Mouse (Mus musculus) limb, embryonic 13.5 days (tissue): ENCODE data around the gene Aoc3. TPM values are rescaled to one million over a fixed set of nuclear protein-coding genes. Genes with fewer than 3 reads are reported as not detected.
A peak's percentile ranks its signal among the peaks of the same experiment; 100 is the strongest.
"Not testable (repeated sequence)": the region's sequence is repeated elsewhere in the genome, so short reads cannot be mapped to it uniquely, and the experiment has no call there.

Experiments used
- ATAC-seq: fragments of 200-750 bp; cut with Nextera tagmentation; 2 replicates; pipeline ENCODE4 v1.8.0; 2017; ENCODE audit warnings: low read depth, moderate number of reproducible peaks, moderate TSS enrichment; ENCODE audit not compliant: low FRiP score
- H3K27ac ChIP-seq: fragments of 300-500 bp; sonication (generic); 2 replicates; pipeline ENCODE4 v1.5.1; 2015; ENCODE audit warnings: inconsistent platforms, mild to moderate bottlenecking, moderate library complexity
- H3K27me3 ChIP-seq: fragments of 300-500 bp; sonication (generic); 2 replicates; pipeline ENCODE4 v1.6.1; 2015; ENCODE audit warnings: mild to moderate bottlenecking, inconsistent platforms
- H3K36me3 ChIP-seq: fragments of 300-500 bp; sonication (generic); 2 replicates; pipeline ENCODE4 v1.6.1; 2015; ENCODE audit warnings: inconsistent platforms, mild to moderate bottlenecking, moderate library complexity
- H3K4me1 ChIP-seq: fragments of 300-500 bp; sonication (generic); 2 replicates; pipeline ENCODE4 v1.6.1; 2015; ENCODE audit warnings: inconsistent platforms
- H3K4me2 ChIP-seq: fragments of 300-500 bp; sonication (generic); replicated peaks from 2 replicates; pipeline ENCODE4 v1.6.1; 2015; ENCODE audit warnings: inconsistent platforms, mild to moderate bottlenecking, moderate library complexity
- H3K4me3 ChIP-seq: fragments of 300-500 bp; sonication (generic); 2 replicates; pipeline ENCODE4 v1.5.1; 2015; ENCODE audit warnings: moderate library complexity, mild to moderate bottlenecking, inconsistent platforms
- H3K9ac ChIP-seq: fragments of 300-500 bp; sonication (generic); 2 replicates; pipeline ENCODE4 v1.6.1; 2015; ENCODE audit warnings: mild to moderate bottlenecking, inconsistent platforms
- H3K9me3 ChIP-seq: fragments of 300-500 bp; sonication (generic); 2 replicates; pipeline ENCODE4 v1.6.1; 2016; ENCODE audit warnings: inconsistent platforms
- WGBS: fragments of 180-500 bp; shearing (Covaris S2); methylation state at CpG from one replicate; pipeline ENCODE4 v1.1.7; 2015; 5-methylcytosine and 5-hydroxymethylcytosine counted together
- polyA plus RNA-seq: library from polyadenylated mRNA; unstranded; fragments of >200 nt; fragmentation: Nextera tagmentation; extraction: Ambion mirVana; gene quantifications from 2 replicates; pipeline ENCODE4 v1.2.1, GENCODE M21; 2015

The Aoc3 gene
- polyA plus RNA-seq, 1 experiment from 2014 or later = 0.20 TPM

DNA sequence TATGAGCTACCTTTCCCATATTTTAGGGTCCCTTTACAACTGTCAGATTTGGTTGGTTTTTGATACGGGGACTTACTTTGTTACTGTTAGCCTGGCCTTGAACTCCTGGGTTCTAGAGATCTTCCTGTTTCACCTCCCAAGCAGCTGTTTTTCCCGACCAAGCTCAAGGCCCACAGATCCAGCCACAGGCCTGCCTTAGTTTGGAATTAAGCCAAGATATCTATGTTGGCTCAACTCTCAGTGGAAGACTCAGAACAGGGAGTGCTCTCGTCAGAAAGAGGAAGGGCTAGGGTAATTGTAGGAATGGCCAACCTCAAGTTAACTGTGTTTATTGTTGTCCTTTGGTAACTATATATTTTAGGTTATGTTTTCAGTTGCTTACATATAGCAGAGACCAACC, 18.3 kb upstream of the Aoc3 start:
- no peak overlapping the region for H3K27ac ChIP-seq
- no peak overlapping the region for H3K4me3 ChIP-seq
- 68% methylated on average over 3 of the region's 3 CpGs for WGBS
- H3K36me3 ChIP-seq = no peaks in the 10 kb centered on the region
- 0 out of 2 replicates have a peak, but pooled peaks cover 5% of the 10 kb centered on the region for H3K27me3 ChIP-seq
- no peak for ATAC-seq
- H3K9me3 ChIP-seq = no peaks in the 10 kb centered on the region
- H3K9ac ChIP-seq = no peak overlapping the region
- H3K4me2 ChIP-seq = no peak overlapping the region
- peaks cover 6% of the 10 kb centered on the region for H3K4me1 ChIP-seq

GRCm38 (mm10) chr11:101314567-101314966, 15.8 kb upstream of the Aoc3 start:
- no peak overlapping the region for H3K9ac ChIP-seq
- H3K9me3 ChIP-seq = no peaks in the 10 kb centered on the region
- no peak for ATAC-seq
- peaks cover 18% of the 10 kb centered on the region for H3K36me3 ChIP-seq
- no peak overlapping the region for H3K27ac ChIP-seq
- 0 out of 2 replicates have a peak, but pooled peaks cover 1% of the 10 kb centered on the region for H3K27me3 ChIP-seq
- H3K4me1 ChIP-seq = peaks cover 17% of the 10 kb centered on the region
- H3K4me3 ChIP-seq = no peak overlapping the region
- no peak overlapping the region for H3K4me2 ChIP-seq
- WGBS = 87% methylated on average over 1 of the region's 1 CpGs

GRCm38 (mm10) chr11:101315082-101315650, 15.2 kb upstream of the Aoc3 start:
- Histone ChIP-seq H3K4me3 (peak overlapping the region; percentile 98), H3K27ac (0 out of 2 replicates have a peak overlapping the region, but pooled peaks have one; percentile 39), H3K4me2 (peak overlapping the region; percentile 98), H3K4me1 (peaks cover 17% of the 10 kb centered on the region), H3K9me3 (no peaks in the 10 kb centered on the region), H3K9ac (peak overlapping the region; percentile 94), H3K27me3 (no peaks in the 10 kb centered on the region), H3K36me3 (peaks cover 24% of the 10 kb centered on the region)
- ATAC-seq = peak; percentile 5; the same call in 1 of the 2 replicates
- WGBS = 83% methylated on average over 8 of the region's 8 CpGs

GRCm38 (mm10) chr11:101315665-101316500, 14.5 kb upstream of the Aoc3 start, which contains the start of gene Psme3:
Psme3 (plus strand) TSS chr11:101316213.
- peaks cover 31% of the 10 kb centered on the region for H3K36me3 ChIP-seq
- WGBS = under 1% methylated on average over 61 of the region's 62 CpGs
- H3K9me3 ChIP-seq = no peaks in the 10 kb centered on the region
- peaks cover 17% of the 10 kb centered on the region for H3K4me1 ChIP-seq
- peak within 1 kb of the TSS; percentile 98 for H3K4me2 ChIP-seq
- H3K27ac ChIP-seq = peak within 1 kb of the TSS; percentile 63; the same call in 1 of the 2 replicates
- H3K9ac ChIP-seq = peak within 1 kb of the TSS; percentile 94
- H3K27me3 ChIP-seq = no peaks in the 10 kb centered on the region
- peak; percentile 92 for ATAC-seq
- H3K4me3 ChIP-seq = peak within 1 kb of the TSS; percentile 98

DNA sequence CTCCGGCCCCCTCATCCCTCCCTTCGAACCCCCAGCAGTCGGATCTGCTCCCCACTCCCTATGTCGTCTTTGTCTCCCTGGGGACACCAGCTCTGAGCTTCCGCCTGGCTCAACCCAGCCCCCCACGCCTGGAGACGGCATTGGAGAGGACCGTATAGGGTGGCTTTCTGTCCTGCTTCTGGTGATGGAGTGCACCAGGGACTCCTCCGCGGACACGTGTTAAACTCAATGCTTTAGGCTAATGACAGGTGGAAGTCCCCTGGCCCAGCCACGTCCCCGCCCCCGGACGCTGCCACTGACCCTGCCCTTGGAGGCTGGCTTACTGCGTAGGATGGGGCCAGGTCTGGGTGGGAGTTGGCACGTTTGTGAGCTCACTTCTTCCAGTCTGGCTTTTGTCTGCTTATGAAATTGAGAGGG, 13.9 kb upstream of the Aoc3 start:
- Histone ChIP-seq H3K4me2 (peak overlapping the region; percentile 98), H3K9me3 (no peaks in the 10 kb centered on the region), H3K36me3 (peaks cover 37% of the 10 kb centered on the region), H3K27me3 (no peaks in the 10 kb centered on the region), H3K4me3 (peak overlapping the region; percentile 98), H3K4me1 (peaks cover 17% of the 10 kb centered on the region), H3K9ac (peak overlapping the region; percentile 94), H3K27ac (peak overlapping the region; percentile 63; the same call in 1 of the 2 replicates)
- peak; percentile 41 for ATAC-seq
- WGBS = under 1% methylated on average over 17 of the region's 17 CpGs

DNA sequence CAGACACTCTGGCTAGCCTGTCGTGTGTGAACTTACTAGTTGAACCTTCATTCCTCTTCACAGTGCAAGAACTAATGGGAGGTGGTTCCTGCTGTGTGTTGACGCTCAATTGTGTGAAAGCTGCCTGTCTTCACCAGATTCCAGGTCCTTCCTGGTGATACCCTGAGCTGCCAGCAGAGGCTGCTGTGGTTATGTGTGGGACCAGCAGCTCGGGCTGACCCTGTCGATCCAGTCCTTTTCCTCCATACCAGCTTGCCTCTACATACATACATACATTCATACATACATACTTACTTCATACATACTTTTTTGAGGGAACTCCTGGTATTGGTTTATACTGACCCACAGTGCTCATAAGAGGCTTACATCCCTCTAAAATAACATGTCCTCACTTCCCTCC, 6.8 kb upstream of the Aoc3 start:
- Histone ChIP-seq H3K9me3 (no peaks in the 10 kb centered on the region), H3K4me1 (no peaks in the 10 kb centered on the region), H3K4me3 (no peak overlapping the region), H3K27ac (no peak overlapping the region), H3K27me3 (no peaks in the 10 kb centered on the region), H3K36me3 (peaks cover 77% of the 10 kb centered on the region), H3K4me2 (no peak overlapping the region), H3K9ac (no peak overlapping the region)
- WGBS = 16% methylated on average over 4 of the region's 4 CpGs
- ATAC-seq = peak; percentile 55; the same call in 1 of the 2 replicates

DNA sequence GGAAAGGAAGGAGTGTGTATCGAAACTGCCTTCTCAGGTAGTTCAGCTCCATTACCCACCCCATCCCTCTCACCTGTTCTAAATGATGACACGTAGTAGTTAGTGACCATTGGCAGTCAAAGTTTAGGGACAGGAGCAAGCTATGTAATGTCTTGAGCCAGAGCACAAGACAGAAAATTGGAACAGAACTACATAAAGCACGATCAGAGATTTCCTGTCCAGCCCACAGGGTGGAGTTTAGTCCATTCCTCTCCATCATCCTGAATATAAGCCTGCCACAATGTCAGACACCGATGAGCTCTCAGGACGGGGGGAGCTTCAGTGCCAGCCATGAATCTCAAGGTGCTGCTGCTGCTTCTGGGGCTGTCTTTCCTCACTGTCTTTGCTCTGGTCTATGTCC, 5.6 kb upstream of the Aoc3 start, which contains the start of gene Aoc2:
Gene Aoc2 (plus strand): TSS at position 301 of the 400 bp plus-strand sequence.
- Histone ChIP-seq H3K4me1 (no peaks in the 10 kb centered on the region), H3K9ac (no peak within 1 kb of the TSS), H3K27me3 (no peaks in the 10 kb centered on the region), H3K4me2 (no peak within 1 kb of the TSS), H3K9me3 (no peaks in the 10 kb centered on the region), H3K4me3 (no peak within 1 kb of the TSS), H3K27ac (no peak within 1 kb of the TSS), H3K36me3 (peaks cover 67% of the 10 kb centered on the region)
- WGBS = 88% methylated on average over 5 of the region's 5 CpGs
- ATAC-seq = no peak

DNA sequence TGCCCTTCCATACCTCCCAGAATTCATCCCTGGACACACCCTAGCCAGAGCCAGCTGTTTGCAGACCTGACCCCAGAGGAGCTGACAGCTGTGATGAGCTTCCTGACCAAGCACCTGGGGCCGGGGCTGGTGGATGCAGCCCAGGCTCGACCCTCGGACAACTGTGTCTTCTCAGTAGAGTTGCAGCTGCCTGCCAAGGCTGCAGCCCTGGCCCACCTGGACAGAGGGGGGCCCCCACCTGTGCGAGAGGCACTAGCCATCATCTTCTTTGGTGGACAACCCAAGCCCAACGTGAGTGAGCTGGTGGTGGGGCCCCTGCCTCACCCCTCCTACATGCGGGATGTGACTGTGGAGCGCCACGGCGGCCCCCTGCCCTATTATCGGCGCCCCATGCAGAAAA, 5.2 kb upstream of the Aoc3 start:
- H3K9ac ChIP-seq, H3K9me3 ChIP-seq, ATAC-seq, H3K4me3 ChIP-seq, H3K27me3 ChIP-seq, H3K4me1 ChIP-seq, H3K4me2 ChIP-seq, H3K27ac ChIP-seq: not testable (repeated sequence)
- 93% methylated on average over 11 of the region's 11 CpGs for WGBS
- peaks cover 62% of the 10 kb centered on the region for H3K36me3 ChIP-seq

GRCm38 (mm10) chr11:101326147-101326546, 4.3 kb upstream of the Aoc3 start:
- H3K4me1 ChIP-seq = no peaks in the 10 kb centered on the region
- H3K27ac ChIP-seq = no peak overlapping the region
- H3K4me2 ChIP-seq = no peak overlapping the region
- ATAC-seq = no peak
- H3K4me3 ChIP-seq = no peak overlapping the region
- H3K9ac ChIP-seq = peak overlapping the region; percentile 25; the same call in 1 of the 2 replicates
- H3K9me3 ChIP-seq = no peaks in the 10 kb centered on the region
- 85% methylated on average over 11 of the region's 11 CpGs for WGBS
- H3K27me3 ChIP-seq = no peaks in the 10 kb centered on the region
- H3K36me3 ChIP-seq = peaks cover 53% of the 10 kb centered on the region

- 53% methylated on average over 3 of the region's 3 CpGs for WGBS
- no peak for ATAC-seq
- no peaks in the 10 kb centered on the region for H3K9me3 ChIP-seq
- H3K4me3 ChIP-seq = no peak overlapping the region
- no peak overlapping the region for H3K27ac ChIP-seq
- H3K36me3 ChIP-seq = peaks cover 41% of the 10 kb centered on the region
- H3K9ac ChIP-seq = no peak overlapping the region
- no peaks in the 10 kb centered on the region for H3K27me3 ChIP-seq
- H3K4me2 ChIP-seq = no peak overlapping the region
- no peaks in the 10 kb centered on the region for H3K4me1 ChIP-seq
Measured at GRCm38 (mm10) chr11:101327311-101327710, 3.1 kb upstream of the Aoc3 start.

- no peak overlapping the region for H3K9ac ChIP-seq
- H3K4me2 ChIP-seq = no peak overlapping the region
- peaks cover 23% of the 10 kb centered on the region for H3K36me3 ChIP-seq
- H3K9me3 ChIP-seq = no peaks in the 10 kb centered on the region
- no peaks in the 10 kb centered on the region for H3K4me1 ChIP-seq
- H3K27ac ChIP-seq = no peak overlapping the region
- ATAC-seq = no peak
- WGBS = 84% methylated on average over 6 of the region's 6 CpGs
- no peak overlapping the region for H3K4me3 ChIP-seq
- H3K27me3 ChIP-seq = no peaks in the 10 kb centered on the region
Measured at GRCm38 (mm10) chr11:101328941-101329635, 1.3 kb upstream of the Aoc3 start.

DNA sequence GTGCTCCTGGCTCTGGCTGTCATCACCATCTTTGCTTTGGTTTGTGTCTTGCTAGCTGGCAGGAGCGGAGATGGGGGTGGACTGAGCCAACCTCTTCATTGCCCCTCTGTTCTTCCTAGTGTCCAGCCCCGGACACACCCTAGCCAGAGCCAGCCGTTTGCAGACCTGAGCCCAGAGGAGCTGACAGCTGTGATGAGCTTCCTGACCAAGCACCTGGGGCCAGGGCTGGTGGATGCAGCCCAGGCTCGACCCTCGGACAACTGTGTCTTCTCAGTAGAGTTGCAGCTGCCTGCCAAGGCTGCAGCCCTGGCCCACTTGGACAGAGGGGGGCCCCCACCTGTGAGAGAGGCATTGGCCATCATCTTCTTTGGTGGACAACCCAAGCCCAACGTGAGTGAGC, 556 bp downstream of the Aoc3 start:
- 79% methylated on average over 6 of the region's 6 CpGs for WGBS
- not testable (repeated sequence) for H3K27me3 ChIP-seq, H3K36me3 ChIP-seq, ATAC-seq, H3K9ac ChIP-seq, H3K27ac ChIP-seq, H3K9me3 ChIP-seq, H3K4me3 ChIP-seq, H3K4me1 ChIP-seq, H3K4me2 ChIP-seq
